Mouse (Mus musculus) monocyte, adult 2 months (primary cell): ENCODE data around the gene Arhgap42.

Source experiments
- DNase-seq, 2 experiments: peaks; one replicate each; pipeline ENCODE4 v3.0.0; 2022; ENCODE audit warnings: low spot score in 2 of 2, low read depth in 1 of 2

Arhgap42 gene

GRCm38 (mm10) chr9:9210464-9210863, 28.4 kb downstream of the Arhgap42 start:
- no peak for DNase-seq

GRCm38 (mm10) chr9:9208205-9208604, 30.7 kb downstream of the Arhgap42 start:
- DNase-seq, result no peak

GRCm38 (mm10) chr9:9207251-9207650, 31.6 kb downstream of the Arhgap42 start:
- no peak for DNase-seq

GRCm38 (mm10) chr9:9200827-9201388, 38.0 kb downstream of the Arhgap42 start:
- DNase-seq, result no peak

GRCm38 (mm10) chr9:9199170-9199841, 39.6 kb downstream of the Arhgap42 start:
- no peak for DNase-seq

GRCm38 (mm10) chr9:9198645-9199044, 40.3 kb downstream of the Arhgap42 start:
- no peak for DNase-seq

- DNase-seq, result no peak
Measured at GRCm38 (mm10) chr9:9196046-9196445, 42.9 kb downstream of the Arhgap42 start.

- no peak for DNase-seq
Measured at GRCm38 (mm10) chr9:9194496-9194895, 44.4 kb downstream of the Arhgap42 start.

GRCm38 (mm10) chr9:9192716-9193115, 46.2 kb downstream of the Arhgap42 start:
- no peak for DNase-seq

GRCm38 (mm10) chr9:9190835-9191234, 48.1 kb downstream of the Arhgap42 start:
- no peak for DNase-seq

GRCm38 (mm10) chr9:9188167-9188566, 50.7 kb downstream of the Arhgap42 start:
- DNase-seq, result no peak

- DNase-seq, result no peak
Measured at GRCm38 (mm10) chr9:9177745-9178144, 61.2 kb downstream of the Arhgap42 start.

GRCm38 (mm10) chr9:9174924-9175323, 64.0 kb downstream of the Arhgap42 start:
- no peak for DNase-seq

GRCm38 (mm10) chr9:9174206-9174605, 64.7 kb downstream of the Arhgap42 start:
- no peak for DNase-seq

- DNase-seq, result no peak
Measured at GRCm38 (mm10) chr9:9173091-9173490, 65.8 kb downstream of the Arhgap42 start.

GRCm38 (mm10) chr9:9171146-9171816, 67.6 kb downstream of the Arhgap42 start:
- no peak for DNase-seq

GRCm38 (mm10) chr9:9165641-9166063, 73.2 kb downstream of the Arhgap42 start:
- no peak for DNase-seq

GRCm38 (mm10) chr9:9160736-9161135, 78.2 kb downstream of the Arhgap42 start:
- no peak for DNase-seq

GRCm38 (mm10) chr9:9158241-9158640, 80.7 kb downstream of the Arhgap42 start:
- no peak for DNase-seq

- no peak for DNase-seq
Measured at GRCm38 (mm10) chr9:9157425-9157824, 81.5 kb downstream of the Arhgap42 start.

- DNase-seq, result no peak
Measured at GRCm38 (mm10) chr9:9154636-9155035, 84.3 kb downstream of the Arhgap42 start.
